Mouse (Mus musculus): ENCODE results near the gene Fstl1.

The Fstl1 gene

DNA sequence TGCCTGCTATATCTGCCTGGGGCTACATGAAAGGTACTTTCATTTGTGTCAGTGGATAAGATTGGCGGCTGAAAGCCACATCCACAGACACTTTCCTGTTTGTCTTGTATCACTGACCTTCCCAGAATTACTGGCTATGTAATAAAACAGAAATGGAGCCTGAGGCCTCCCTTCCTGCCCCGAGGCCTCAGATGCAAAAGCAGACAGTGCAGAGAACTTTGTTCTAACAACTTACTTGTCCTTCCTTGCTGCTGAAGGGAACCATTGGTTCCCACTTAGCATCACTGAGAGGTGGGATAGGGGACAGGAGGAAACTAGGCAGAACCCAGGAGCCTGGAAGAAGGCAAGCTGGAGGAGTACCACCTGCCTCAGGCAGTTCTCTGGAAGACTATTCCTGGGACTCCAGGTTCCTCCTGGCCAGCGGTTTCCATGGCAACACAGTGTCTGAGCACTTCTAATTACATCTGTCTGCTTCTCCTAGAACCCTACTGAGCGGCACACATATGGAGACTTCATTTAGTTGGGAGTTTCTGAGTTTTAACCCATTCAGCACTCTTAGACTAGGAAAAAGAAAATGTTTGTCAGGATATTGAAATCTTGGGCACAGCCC, 26.1 kb downstream of the Fstl1 start:
- no peak for TF ChIP-seq GATA4 (IDR thresholded peaks at IDR 0.05; ENCODE audit: insufficient replicate concordance, low read length)

DNA sequence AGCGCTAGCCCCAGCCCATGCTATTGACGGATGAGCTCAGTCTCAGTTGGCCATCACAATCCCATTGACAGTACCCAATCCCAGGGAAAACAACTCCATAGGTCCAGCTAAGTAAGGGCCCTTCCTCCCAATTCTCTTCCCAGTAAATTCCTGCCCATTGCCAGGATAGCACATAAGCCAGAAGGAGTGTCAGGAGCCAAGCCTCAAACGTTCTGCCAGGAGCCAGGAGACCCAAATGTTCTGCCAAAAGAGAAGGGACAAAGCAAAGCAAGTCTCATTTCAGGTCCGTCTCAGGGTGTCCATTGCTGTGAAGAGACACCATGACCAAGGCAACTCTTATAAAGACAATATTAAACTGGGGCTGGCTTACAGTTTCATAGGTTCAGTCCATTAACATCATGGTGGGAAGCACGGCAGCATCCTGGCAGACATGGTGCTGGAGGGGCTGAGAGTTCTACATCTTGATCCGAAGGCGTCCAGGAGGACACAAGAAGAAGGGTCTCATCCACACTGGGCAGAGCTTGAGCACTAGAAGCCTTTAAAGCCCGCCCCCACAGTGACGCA, 26.8 kb downstream of the Fstl1 start:
- TF ChIP-seq GATA4 (IDR thresholded peaks at IDR 0.05; ENCODE audit: insufficient replicate concordance, low read length) = no peak

GRCm38 (mm10) chr16:37805746-37806495, 29.2 kb downstream of the Fstl1 start:
- TF ChIP-seq GATA4 (IDR thresholded peaks at IDR 0.05; ENCODE audit: insufficient replicate concordance, low read length) = no peak

GRCm38 (mm10) chr16:37807269-37807668, 30.6 kb downstream of the Fstl1 start:
- no peak for TF ChIP-seq GATA4 (IDR thresholded peaks at IDR 0.05; ENCODE audit: insufficient replicate concordance, low read length)

- TF ChIP-seq GATA4 (IDR thresholded peaks at IDR 0.05; ENCODE audit: insufficient replicate concordance, low read length) = no peak
These were observed 32.4 kb downstream of the Fstl1 start for GRCm38 (mm10) chr16:37808866-37809622.

DNA sequence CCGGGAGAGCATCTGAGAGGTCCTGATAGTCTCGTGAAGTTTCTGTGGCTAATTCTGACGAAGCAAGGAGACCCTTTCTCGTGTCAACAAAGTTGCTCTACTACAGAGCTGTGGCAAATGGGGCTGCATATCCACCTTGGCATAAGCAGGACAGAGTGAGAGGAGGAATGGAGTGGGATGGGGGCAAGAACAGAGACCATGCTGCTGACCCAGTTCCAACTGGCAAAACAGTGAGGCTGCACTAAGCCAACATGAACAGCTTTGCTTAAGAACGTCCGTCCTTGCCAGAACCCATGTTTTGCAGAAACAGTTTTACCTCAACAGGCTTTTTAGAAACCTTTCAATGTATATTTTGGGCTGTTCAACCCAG, 32.9 kb downstream of the Fstl1 start:
- no peak for TF ChIP-seq GATA4 (IDR thresholded peaks at IDR 0.05; ENCODE audit: insufficient replicate concordance, low read length)

- TF ChIP-seq GATA4 (IDR thresholded peaks at IDR 0.05; ENCODE audit: insufficient replicate concordance, low read length) = no peak
These were observed 35.2 kb downstream of the Fstl1 start for GRCm38 (mm10) chr16:37811874-37812273.

GRCm38 (mm10) chr16:37812474-37812886, 35.8 kb downstream of the Fstl1 start:
- no peak for TF ChIP-seq GATA4 (IDR thresholded peaks at IDR 0.05; ENCODE audit: insufficient replicate concordance, low read length)

DNA sequence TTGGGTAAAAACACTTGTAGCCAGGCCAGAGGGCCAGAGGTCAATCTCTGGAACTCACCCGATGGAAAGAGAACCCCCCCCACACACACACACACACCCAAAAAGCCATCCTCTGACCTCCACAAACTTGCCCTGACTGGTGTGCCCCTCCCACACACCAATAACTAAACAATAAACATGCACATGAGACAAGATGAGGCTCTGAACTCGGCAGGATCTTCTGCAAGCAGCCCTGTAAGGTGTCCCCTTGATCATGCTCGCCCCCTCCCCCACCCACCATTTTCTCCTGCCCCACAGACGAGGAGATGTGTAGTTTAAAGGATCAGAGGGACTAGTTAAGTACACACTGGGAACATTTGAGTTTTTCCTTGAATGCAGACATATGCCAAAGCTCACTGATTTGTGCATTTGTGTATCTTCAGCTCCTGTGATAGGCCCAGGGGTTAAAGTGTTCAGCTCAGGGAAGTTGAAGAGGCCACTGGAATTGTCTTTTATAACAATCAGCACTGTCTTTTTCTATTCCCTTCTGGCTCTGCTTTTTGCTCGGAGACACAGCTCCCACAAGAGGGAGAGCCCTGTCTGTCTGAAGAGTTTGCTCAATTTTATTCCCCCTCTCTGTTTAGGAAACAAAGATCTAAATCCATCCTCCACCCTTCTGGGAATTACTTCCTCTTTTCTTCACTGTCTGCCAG, 37.2 kb downstream of the Fstl1 start:
- TF ChIP-seq GATA4 (IDR thresholded peaks at IDR 0.05; ENCODE audit: insufficient replicate concordance, low read length) = no peak

GRCm38 (mm10) chr16:37814383-37814971, 37.8 kb downstream of the Fstl1 start:
- no peak for TF ChIP-seq GATA4 (IDR thresholded peaks at IDR 0.05; ENCODE audit: insufficient replicate concordance, low read length)

DNA sequence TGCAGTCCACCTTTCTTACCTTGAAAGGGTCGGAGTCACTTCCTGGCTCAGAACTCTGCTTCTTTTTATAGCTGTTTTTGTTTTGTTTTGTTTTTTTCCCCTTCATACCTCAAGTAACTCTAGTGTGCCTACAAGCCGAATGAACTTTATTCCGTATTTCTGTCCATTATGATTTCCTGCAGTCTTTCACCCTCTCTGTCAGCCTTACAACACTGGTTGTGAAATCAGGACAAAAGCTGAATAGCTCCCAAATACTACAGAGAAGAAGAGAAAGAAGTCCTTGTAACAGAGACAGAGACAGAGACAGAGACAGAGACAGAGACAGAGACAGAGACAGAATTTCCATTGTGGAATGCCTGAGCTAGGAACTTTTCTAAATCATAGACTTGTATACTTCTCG, 41.3 kb downstream of the Fstl1 start:
- no peak for TF ChIP-seq GATA4 (IDR thresholded peaks at IDR 0.05; ENCODE audit: insufficient replicate concordance, low read length)

GRCm38 (mm10) chr16:37823949-37824348, 47.3 kb downstream of the Fstl1 start:
- TF ChIP-seq GATA4 (IDR thresholded peaks at IDR 0.05; ENCODE audit: insufficient replicate concordance, low read length) = no peak

- TF ChIP-seq GATA4 (IDR thresholded peaks at IDR 0.05; ENCODE audit: insufficient replicate concordance, low read length) = no peak
These were observed 48.3 kb downstream of the Fstl1 start for GRCm38 (mm10) chr16:37824778-37825505.

DNA sequence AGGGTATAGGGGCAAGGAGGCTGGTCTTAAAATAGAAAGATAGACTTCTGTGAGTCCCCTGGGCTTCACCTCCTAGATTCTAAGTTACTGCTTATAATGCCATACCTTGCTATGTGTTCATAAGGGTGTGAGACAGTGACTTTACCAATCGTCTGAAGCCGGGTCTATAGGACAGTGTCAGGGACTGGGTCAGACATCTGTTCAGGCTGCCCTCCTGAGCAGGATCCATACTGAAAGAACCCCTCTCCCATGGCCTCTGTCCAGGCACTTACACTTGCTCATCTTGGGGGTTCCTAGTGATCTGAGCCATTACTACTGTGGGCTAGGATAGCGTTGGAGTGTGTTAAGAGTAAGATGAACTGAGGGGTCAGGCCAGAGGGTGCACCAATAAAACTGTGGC, 49.6 kb downstream of the Fstl1 start:
- no peak for TF ChIP-seq GATA4 (IDR thresholded peaks at IDR 0.05; ENCODE audit: insufficient replicate concordance, low read length)

All from liver, adult (tissue).